In the genomic region with DNA sequence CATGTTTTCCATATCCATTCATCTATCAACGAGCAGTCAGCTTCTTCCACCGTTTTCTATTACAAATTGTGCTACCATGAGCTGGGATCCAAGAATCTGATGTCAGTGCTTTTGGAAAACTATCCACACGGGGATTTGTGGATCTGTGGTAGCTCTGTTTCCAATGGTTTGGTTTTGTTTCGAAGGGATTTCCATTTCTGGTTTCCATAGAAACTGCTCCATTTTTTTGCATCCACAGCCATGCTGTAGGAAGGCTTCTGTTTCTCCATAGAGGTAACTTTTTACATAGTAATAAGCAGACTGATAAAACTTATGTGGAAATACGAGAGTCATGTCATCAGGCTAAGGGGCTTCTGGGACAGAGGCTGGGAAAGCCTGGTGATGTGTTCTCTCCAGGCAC, we compare ENCODE assay signal across 30 mouse cellular contexts.
DNase-seq lines count a peak whose midpoint lies in the region; ATAC-seq and TF ChIP-seq lines count a peak whose summit lies in the region.
"Had no signal": no experiment of that assay in that cellular context is flagged by ENCODE, and none has a peak within 500 bp of the region (broad histone marks: within the 10 kb centered on the region; RNA-seq: fewer than 3 reads in every experiment).

No protein-coding gene starts in this region.

- no peaks in the 10 kb centered on the region for H3K36me3 ChIP-seq in embryonic facial prominence, embryonic 13.5 days
- no peaks in the 10 kb centered on the region for H3K36me3 ChIP-seq in embryonic facial prominence, embryonic 10.5 days (replicated peaks)
- no peaks in the 10 kb centered on the region for H3K36me3 ChIP-seq in hindbrain, postnatal 0 days (ENCODE audit: insufficient read depth, low read length)
- no peaks in the 10 kb centered on the region for H3K36me3 ChIP-seq in hindbrain, embryonic 16.5 days (ENCODE audit: control insufficient read depth, insufficient read depth, low read length)
- no peaks in the 10 kb centered on the region for H3K36me3 ChIP-seq in midbrain, embryonic 16.5 days (ENCODE audit: control insufficient read depth, insufficient read depth, low read length)
- no peaks in the 10 kb centered on the region for H3K36me3 ChIP-seq in midbrain, embryonic 10.5 days
- H3K36me3 ChIP-seq: forebrain, embryonic 15.5 days; heart, embryonic 10.5 days; hindbrain, embryonic 12.5 days; limb, embryonic 15.5 days; liver, embryonic 13.5 days; neural tube, embryonic 15.5 days had no signal

- no peak for ATAC-seq in embryonic facial prominence, embryonic 13.5 days (ENCODE audit: insufficient number of reproducible peaks, insufficient read depth, low FRiP score, low TSS enrichment, low read depth)
- ATAC-seq in hindbrain, postnatal 0 days: peak; percentile 40; the same call in 1 of the 2 replicates
- no peak for ATAC-seq in hindbrain, embryonic 16.5 days
- peak; percentile 68 for ATAC-seq in midbrain, embryonic 16.5 days
- ATAC-seq: activated CD4-positive, CD25-positive, alpha-beta regulatory T cell, adult 4 months; forebrain, embryonic 15.5 days; intestine, postnatal 0 days; lung, postnatal 0 days had no signal

- H3K4me3 ChIP-seq in embryonic facial prominence, embryonic 13.5 days: no peak overlapping the region
- no peak overlapping the region for H3K4me3 ChIP-seq in embryonic facial prominence, embryonic 10.5 days
- H3K4me3 ChIP-seq in hindbrain, postnatal 0 days (ENCODE audit: low read length): no peak overlapping the region
- H3K4me3 ChIP-seq in hindbrain, embryonic 16.5 days (ENCODE audit: low read length): no peak overlapping the region
- H3K4me3 ChIP-seq in midbrain, embryonic 16.5 days (ENCODE audit: low read depth, low read length): no peak overlapping the region
- H3K4me3 ChIP-seq in midbrain, embryonic 10.5 days: no peak overlapping the region
- H3K4me3 ChIP-seq: forebrain, embryonic 15.5 days; heart, embryonic 10.5 days; hindbrain, embryonic 12.5 days; left cerebral cortex, adult 2 months; limb, embryonic 15.5 days; liver, embryonic 13.5 days; neural tube, embryonic 15.5 days had no signal

- no peak for DNase-seq in embryonic facial prominence, embryonic 10.5 days (ENCODE audit: low spot score)
- peak; percentile 48 for DNase-seq in hindbrain, postnatal 0 days (ENCODE audit: low spot score)
- DNase-seq in midbrain, embryonic 10.5 days (ENCODE audit: low spot score): no peak
- DNase-seq in kidney, postnatal 36 days: no peak
- DNase-seq: adrenal gland, adult 2 months; adrenal gland, postnatal 36 days; cerebellum, adult 11 months; cerebellum, adult 9-10 months; gastrocnemius, postnatal 14 days; heart, postnatal 36 days; kidney, adult 9 months; kidney, postnatal 10 days; liver, embryonic 13.5 days; lung, adult 18-20 months; retina, postnatal 1 day; right cerebral cortex, postnatal 14 days had no signal

- H3K27me3 ChIP-seq in embryonic facial prominence, embryonic 13.5 days: 0 out of 2 replicates have a peak, but pooled peaks cover 3% of the 10 kb centered on the region
- H3K27me3 ChIP-seq in embryonic facial prominence, embryonic 10.5 days (replicated peaks; ENCODE audit: low read depth, poor library complexity, severe bottlenecking): no peaks in the 10 kb centered on the region
- no peaks in the 10 kb centered on the region for H3K27me3 ChIP-seq in hindbrain, postnatal 0 days (ENCODE audit: insufficient read depth, low read length)
- H3K27me3 ChIP-seq in hindbrain, embryonic 16.5 days (replicated peaks; ENCODE audit: control insufficient read depth, insufficient read depth, low read length): no peaks in the 10 kb centered on the region
- no peaks in the 10 kb centered on the region for H3K27me3 ChIP-seq in midbrain, embryonic 16.5 days (ENCODE audit: control insufficient read depth, insufficient read depth, low read depth, low read length)
- H3K27me3 ChIP-seq in midbrain, embryonic 10.5 days (ENCODE audit: low read depth, poor library complexity, severe bottlenecking): no peaks in the 10 kb centered on the region
- H3K27me3 ChIP-seq: CH12.LX; forebrain, embryonic 15.5 days; hindbrain, embryonic 12.5 days; limb, embryonic 15.5 days; liver, embryonic 13.5 days; neural tube, embryonic 15.5 days had no signal

- no peak overlapping the region for H3K27ac ChIP-seq in embryonic facial prominence, embryonic 13.5 days
- no peak overlapping the region for H3K27ac ChIP-seq in embryonic facial prominence, embryonic 10.5 days (replicated peaks)
- peak overlapping the region; percentile 54 for H3K27ac ChIP-seq in hindbrain, postnatal 0 days
- no peak overlapping the region for H3K27ac ChIP-seq in hindbrain, embryonic 16.5 days (ENCODE audit: low read depth, low read length)
- H3K27ac ChIP-seq in midbrain, embryonic 16.5 days (ENCODE audit: low read length): peak overlapping the region; percentile 53
- H3K27ac ChIP-seq in midbrain, embryonic 10.5 days (replicated peaks): no peak overlapping the region
- H3K27ac ChIP-seq: forebrain, embryonic 15.5 days; heart, embryonic 10.5 days; hindbrain, embryonic 12.5 days; left cerebral cortex, adult 2 months; limb, embryonic 15.5 days; liver, embryonic 13.5 days; macrophage; neural tube, embryonic 15.5 days had no signal

- 44% methylated on average over 5 of the region's 5 CpGs for WGBS in embryonic facial prominence, embryonic 13.5 days
- 80% methylated on average over 5 of the region's 5 CpGs for WGBS in embryonic facial prominence, embryonic 10.5 days
- WGBS in hindbrain, postnatal 0 days: 60% methylated on average over 5 of the region's 5 CpGs
- 64% methylated on average over 5 of the region's 5 CpGs for WGBS in hindbrain, embryonic 16.5 days
- 51% methylated on average over 5 of the region's 5 CpGs for WGBS in midbrain, embryonic 16.5 days
- 83% methylated on average over 5 of the region's 5 CpGs for WGBS in midbrain, embryonic 10.5 days

- peaks cover 8% of the 10 kb centered on the region for H3K4me1 ChIP-seq in embryonic facial prominence, embryonic 13.5 days
- H3K4me1 ChIP-seq in embryonic facial prominence, embryonic 10.5 days: peaks cover 2% of the 10 kb centered on the region; the same call in 1 of the 2 replicates
- no peaks in the 10 kb centered on the region for H3K4me1 ChIP-seq in hindbrain, postnatal 0 days (ENCODE audit: insufficient read depth, low read length)
- no peaks in the 10 kb centered on the region for H3K4me1 ChIP-seq in hindbrain, embryonic 16.5 days (ENCODE audit: control insufficient read depth, insufficient read depth, low read depth, low read length)
- peaks cover 2% of the 10 kb centered on the region; the same call in 1 of the 2 replicates for H3K4me1 ChIP-seq in midbrain, embryonic 16.5 days (ENCODE audit: control insufficient read depth, insufficient read depth, low read length)
- no peaks in the 10 kb centered on the region for H3K4me1 ChIP-seq in midbrain, embryonic 10.5 days
- H3K4me1 ChIP-seq: forebrain, embryonic 15.5 days; heart, embryonic 10.5 days; hindbrain, embryonic 12.5 days; liver, embryonic 13.5 days; neural tube, embryonic 15.5 days had no signal

- peak overlapping the region; percentile 12; the same call in 1 of the 2 replicates for H3K4me2 ChIP-seq in embryonic facial prominence, embryonic 13.5 days
- H3K4me2 ChIP-seq in hindbrain, postnatal 0 days (ENCODE audit: low read depth, low read length): no peak overlapping the region; the same call in 1 of the 2 replicates
- H3K4me2 ChIP-seq in hindbrain, embryonic 16.5 days (ENCODE audit: low read length): no peak overlapping the region
- no peak overlapping the region for H3K4me2 ChIP-seq in midbrain, embryonic 16.5 days (ENCODE audit: low read length)
- H3K4me2 ChIP-seq: forebrain, embryonic 15.5 days; hindbrain, embryonic 12.5 days; limb, embryonic 15.5 days; liver, embryonic 13.5 days; neural tube, embryonic 15.5 days had no signal

- TF ChIP-seq CTCF in hindbrain, postnatal 0 days (IDR thresholded peaks at IDR 0.05; ENCODE audit: low read depth): no peak

- no peak overlapping the region for H3K9ac ChIP-seq in embryonic facial prominence, embryonic 13.5 days
- no peak overlapping the region for H3K9ac ChIP-seq in hindbrain, postnatal 0 days (replicated peaks; ENCODE audit: low read length)
- no peak overlapping the region for H3K9ac ChIP-seq in hindbrain, embryonic 16.5 days (ENCODE audit: low read depth, low read length)
- H3K9ac ChIP-seq in midbrain, embryonic 16.5 days (ENCODE audit: low read depth, low read length): no peak overlapping the region
- H3K9ac ChIP-seq: forebrain, embryonic 15.5 days; hindbrain, embryonic 12.5 days; limb, embryonic 15.5 days; liver, embryonic 13.5 days; neural tube, embryonic 15.5 days had no signal

- no peaks in the 10 kb centered on the region for H3K9me3 ChIP-seq in embryonic facial prominence, embryonic 13.5 days
- no peaks in the 10 kb centered on the region for H3K9me3 ChIP-seq in embryonic facial prominence, embryonic 10.5 days
- no peaks in the 10 kb centered on the region for H3K9me3 ChIP-seq in hindbrain, postnatal 0 days (ENCODE audit: low read length)
- H3K9me3 ChIP-seq in hindbrain, embryonic 16.5 days (ENCODE audit: control insufficient read depth, low read length): peaks cover 2% of the 10 kb centered on the region; the same call in 1 of the 2 replicates
- H3K9me3 ChIP-seq in midbrain, embryonic 16.5 days (replicated peaks; ENCODE audit: control insufficient read depth, low read length, poor library complexity, severe bottlenecking): no peaks in the 10 kb centered on the region
- no peaks in the 10 kb centered on the region for H3K9me3 ChIP-seq in midbrain, embryonic 10.5 days (replicated peaks)
- H3K9me3 ChIP-seq: forebrain, embryonic 15.5 days; heart, embryonic 10.5 days; hindbrain, embryonic 12.5 days; limb, embryonic 15.5 days; liver, embryonic 13.5 days; neural tube, embryonic 15.5 days had no signal

Comparison
In these comparisons a context has a peak if more than half of its experiments do, and no peak if none do; other contexts are left out.
1. ATAC-seq: peak in hindbrain, postnatal 0 days (single experiment) and midbrain, embryonic 16.5 days (single experiment); none in embryonic facial prominence, embryonic 13.5 days (single experiment) and hindbrain, embryonic 16.5 days (single experiment).
2. H3K27ac ChIP-seq: peak in hindbrain, postnatal 0 days (single experiment) and midbrain, embryonic 16.5 days (single experiment); none in embryonic facial prominence, embryonic 13.5 days (single experiment), embryonic facial prominence, embryonic 10.5 days (single experiment), hindbrain, embryonic 16.5 days (single experiment) and midbrain, embryonic 10.5 days (single experiment).